Mouse (Mus musculus) right cerebral cortex, postnatal 10 days (tissue): Measurements from ENCODE around the gene Fbxl15.

Source experiments
- DNase-seq, 2 experiments: peaks; one replicate each; pipeline ENCODE4 v3.0.0; 2021; ENCODE audit warnings: low spot score in 2 of 2

Fbxl15 gene

GRCm38 (mm10) chr19:46308706-46309435, 19.1 kb upstream of the Fbxl15 start:
- DNase-seq: peak; percentile 91 to 94

GRCm38 (mm10) chr19:46309651-46310305, 18.2 kb upstream of the Fbxl15 start:
- DNase-seq: peak; percentile 37 to 45

- DNase-seq: peak in 1 of 2 experiments; percentile 35
Measured at GRCm38 (mm10) chr19:46310312-46310865, 17.6 kb upstream of the Fbxl15 start.

GRCm38 (mm10) chr19:46311341-46311740, 16.6 kb upstream of the Fbxl15 start:
- peak; percentile 21 to 29 for DNase-seq

- peak; percentile 23 to 35 for DNase-seq
Measured at GRCm38 (mm10) chr19:46312566-46312965, 15.4 kb upstream of the Fbxl15 start.

- peak; percentile 20 to 29 for DNase-seq
Measured at GRCm38 (mm10) chr19:46313116-46313515, 14.9 kb upstream of the Fbxl15 start.

GRCm38 (mm10) chr19:46313591-46313990, 14.4 kb upstream of the Fbxl15 start:
- peak in 1 of 2 experiments; percentile 28 for DNase-seq

- DNase-seq: peak; percentile 31 to 46
Measured at GRCm38 (mm10) chr19:46314151-46314601, 13.8 kb upstream of the Fbxl15 start.

- peak; percentile 22 to 40 for DNase-seq
Measured at GRCm38 (mm10) chr19:46314872-46315742, 12.9 kb upstream of the Fbxl15 start.

GRCm38 (mm10) chr19:46315752-46316610, 12.0 kb upstream of the Fbxl15 start:
- DNase-seq: peak; percentile 29 to 54

GRCm38 (mm10) chr19:46316846-46317545, 11.0 kb upstream of the Fbxl15 start:
- peak; percentile 85 to 92 for DNase-seq

GRCm38 (mm10) chr19:46317546-46317885, 10.5 kb upstream of the Fbxl15 start:
- DNase-seq: peak; percentile 44

GRCm38 (mm10) chr19:46318031-46318471, 9.9 kb upstream of the Fbxl15 start:
- peak; percentile 80 to 83 for DNase-seq

GRCm38 (mm10) chr19:46318586-46319378, 9.2 kb upstream of the Fbxl15 start:
- peak; percentile 94 to 96 for DNase-seq

- DNase-seq: peak; percentile 37 to 42
Measured at GRCm38 (mm10) chr19:46320076-46320785, 7.8 kb upstream of the Fbxl15 start.

- peak; percentile 70 to 84 for DNase-seq
Measured at GRCm38 (mm10) chr19:46321101-46321943, 6.7 kb upstream of the Fbxl15 start.

- peak; percentile 61 to 62 for DNase-seq
Measured at GRCm38 (mm10) chr19:46322144-46322995, 5.6 kb upstream of the Fbxl15 start.
